Mouse (Mus musculus) kidney, adult 2 months (tissue): Measurements from ENCODE around the gene Helz2.

Experiments
- CTCF ChIP-seq: fragments of 200-500 bp; conservative IDR thresholded peaks from 2 replicates; pipeline ENCODE4 v1.5.1; 2011; ENCODE audit warnings: low read depth, mild to moderate bottlenecking, control low read depth, low read length, moderate library complexity, mixed read lengths; ENCODE audit not compliant: insufficient read depth, insufficient read length
- POLR2A ChIP-seq: fragments of 200-500 bp; IDR thresholded peaks from one replicate; pipeline ENCODE4 v1.6.1; 2011; ENCODE audit warnings: low read depth, low read length, control low read depth

DNA sequence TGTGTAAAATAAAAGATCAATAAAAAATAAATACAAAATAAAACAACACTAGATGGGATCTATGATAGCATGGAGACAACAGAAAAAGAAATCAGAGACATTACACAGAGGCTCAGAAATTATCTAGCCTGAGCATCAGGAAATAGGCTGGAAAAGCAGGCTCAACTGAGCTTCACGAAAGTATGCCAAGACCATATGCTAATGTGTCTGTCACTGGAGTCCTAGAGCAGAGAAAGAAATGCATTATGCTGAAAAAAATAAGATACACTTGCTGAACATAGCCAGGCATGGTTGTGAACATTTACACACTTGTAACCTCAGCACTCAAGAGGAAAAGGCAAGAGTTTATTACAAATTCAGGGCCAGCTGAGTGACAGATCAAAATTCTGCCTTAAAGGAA is 38.1 kb upstream of the Helz2 start:
- no peak for TF ChIP-seq CTCF
- no peak for TF ChIP-seq POLR2A
